Mouse (Mus musculus) bone marrow macrophage, adult 2 months (primary cell): ENCODE results near the gene Lrrc55.

Experiments used
- CTCF ChIP-seq: IDR thresholded peaks from 2 replicates; pipeline ENCODE4 v1.5.1; 2012; ENCODE audit warnings: low read depth, mild to moderate bottlenecking, low read length, moderate library complexity
- POLR2A ChIP-seq: IDR thresholded peaks from 2 replicates; pipeline ENCODE4 v1.6.1; 2012; ENCODE audit warnings: mild to moderate bottlenecking, low read depth, low read length, borderline replicate concordance

DNA sequence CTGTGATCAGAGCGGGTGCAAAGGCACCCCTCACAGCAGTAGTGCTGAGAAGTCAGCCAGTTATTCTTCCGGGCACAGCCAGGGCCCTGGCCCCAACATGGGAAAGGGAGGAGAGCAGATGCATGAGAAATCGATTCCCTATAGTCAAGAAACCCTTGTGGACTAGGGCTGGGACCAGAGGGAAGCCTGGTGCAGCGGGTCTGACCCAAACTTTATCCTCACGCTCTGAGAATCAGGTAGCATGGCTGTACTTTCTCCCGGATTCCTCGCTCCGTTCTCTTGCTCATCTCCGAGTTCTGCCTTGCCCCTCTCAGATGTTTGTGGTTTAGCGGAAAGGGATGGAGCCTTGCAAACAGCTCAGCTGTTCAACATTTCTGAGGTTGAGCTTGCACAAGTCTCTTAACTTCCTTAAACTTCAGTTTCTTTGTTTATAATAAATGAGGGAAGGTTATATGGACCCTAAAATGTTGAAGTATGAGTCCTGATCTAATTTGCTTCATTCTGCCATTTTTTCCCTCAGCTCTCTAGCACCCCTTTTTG lies 59.3 kb downstream of the Lrrc55 start:
- TF ChIP-seq POLR2A (no peak), CTCF (no peak)
